28 mouse cellular contexts compared by ENCODE assay signal in genomic region chr10:19587281-19587680, GRCm38 (mm10). TPM values are rescaled to one million over a fixed set of nuclear protein-coding genes. Genes with fewer than 3 reads are reported as not detected.
DNase-seq lines count a peak whose midpoint lies in the region; ATAC-seq and TF ChIP-seq lines count a peak whose summit lies in the region.
"Had no signal": no experiment of that assay in that cellular context is flagged by ENCODE, and none has a peak within 500 bp of the region (broad histone marks: within the 10 kb centered on the region; RNA-seq: fewer than 3 reads in every experiment).

No protein-coding gene starts in this region.

- no peaks in the 10 kb centered on the region for H3K36me3 ChIP-seq in thymus, adult 2 months (ENCODE audit: control insufficient read depth, insufficient read depth, low read length)
- no peaks in the 10 kb centered on the region for H3K36me3 ChIP-seq in CH12.LX (replicated peaks in 1 of 2; ENCODE audit: control insufficient read depth in 1 of 2, insufficient read depth in 1 of 2, low read length in 1 of 2)
- H3K36me3 ChIP-seq: embryonic facial prominence, embryonic 15.5 days; forebrain, embryonic 10.5 days; heart, embryonic 12.5 days; hindbrain, embryonic 15.5 days had no signal

- no peaks in the 10 kb centered on the region for H3K27me3 ChIP-seq in thymus, adult 2 months (ENCODE audit: control insufficient read depth, insufficient read depth, low read length)
- no peaks in the 10 kb centered on the region for H3K27me3 ChIP-seq in CH12.LX (replicated peaks)
- H3K27me3 ChIP-seq: embryonic facial prominence, embryonic 15.5 days; heart, embryonic 12.5 days; hindbrain, embryonic 15.5 days had no signal

- peaks cover under 1% of the 10 kb centered on the region; the same call in 1 of the 2 replicates for H3K79me2 ChIP-seq in CH12.LX (replicated peaks; ENCODE audit: control insufficient read depth, extremely low read depth, insufficient read depth, poor library complexity, severe bottlenecking)

- TF ChIP-seq RAD21 in CH12.LX (IDR thresholded peaks at IDR 0.05; ENCODE audit: low read depth, low read length), result no peak

- ATAC-seq in inflammation-experienced regulatory T-cells, adult 6 months, result no peak
- ATAC-seq: forebrain, embryonic 14.5 days had no signal

- in situ Hi-C loops in CH12.LX (cut with MboI; ENCODE audit: low pct_ligation_motif_present, low pct_unique_long_range_greater_than_20kb, low sequenced_read_pairs), result no loop called here

- no peak for TF ChIP-seq CTCF in thymus, adult 2 months (IDR thresholded peaks at IDR 0.05; ENCODE audit: borderline replicate concordance, control insufficient read depth, extremely low read depth, insufficient read depth, low read length, poor library complexity)
- TF ChIP-seq CTCF in CH12.LX (conservative IDR thresholded peaks at IDR 0.05 in 1 of 2, IDR thresholded peaks at IDR 0.05 in 1 of 2; ENCODE audit: low read depth in 2 of 2, low read length in 2 of 2), result no peak

- no peak for TF ChIP-seq POLR2A in thymus, adult 2 months (IDR thresholded peaks at IDR 0.05; ENCODE audit: control insufficient read depth, extremely low read depth, insufficient read depth, low read length, poor library complexity)
- TF ChIP-seq POLR2A in CH12.LX (IDR thresholded peaks at IDR 0.05; ENCODE audit: low read depth, low read length), result no peak

- no peak for DNase-seq in thymus, adult 2 months
- no peak for DNase-seq in thymus, adult 18-20 months
- DNase-seq in CH12.LX (ENCODE audit: extremely low read depth), result peak; percentile 17
- DNase-seq in induced T-regulatory cell, adult 2 months (ENCODE audit: low read depth), result peak; percentile 38
- DNase-seq in urinary bladder, postnatal 4 days (ENCODE audit: low spot score in 2 of 2), result no peak
- DNase-seq: adrenal gland, adult 2 months; adrenal gland, postnatal 25 days; B cell, adult 2 months; cerebellum, adult 11 months; cerebellum, adult 8-10 months; cerebellum, postnatal 14 days; embryo, embryonic 11 days; heart, postnatal 36 days had no signal

- no peak for TF ChIP-seq EP300 in CH12.LX (IDR thresholded peaks at IDR 0.05; ENCODE audit: low read length)

- no peak overlapping the region for H3K9ac ChIP-seq in CH12.LX (ENCODE audit: insufficient read depth, low read depth)
- H3K9ac ChIP-seq: embryonic facial prominence, embryonic 15.5 days; heart, embryonic 12.5 days; hindbrain, embryonic 15.5 days had no signal

- dilution Hi-C loops in CH12.LX (cut with MboI; ENCODE audit: extremely low pct_ligation_motif_present, extremely low pct_unique_long_range_greater_than_20kb, low sequenced_read_pairs), result no loop called here

- peaks cover 33% of the 10 kb centered on the region for H3K4me1 ChIP-seq in thymus, adult 2 months (replicated peaks; ENCODE audit: control insufficient read depth, insufficient read depth, low read length)
- H3K4me1 ChIP-seq in CH12.LX (ENCODE audit: control insufficient read depth in 1 of 2, insufficient read depth in 2 of 2), result peaks cover 12 to 49% of the 10 kb centered on the region in 2 experiments
- H3K4me1 ChIP-seq: hindbrain, embryonic 15.5 days had no signal

- WGBS in thymus, adult 2 months, result 3% methylated on average over 3 of the region's 3 CpGs

- H3K4me2 ChIP-seq in CH12.LX (ENCODE audit: insufficient read depth, low read depth, poor library complexity, severe bottlenecking), result no peak overlapping the region
- H3K4me2 ChIP-seq: embryonic facial prominence, embryonic 15.5 days; heart, embryonic 12.5 days; hindbrain, embryonic 15.5 days had no signal

- no peaks in the 10 kb centered on the region for H3K9me3 ChIP-seq in CH12.LX (replicated peaks; ENCODE audit: low read length)
- H3K9me3 ChIP-seq: embryonic facial prominence, embryonic 15.5 days; forebrain, embryonic 10.5 days; heart, embryonic 12.5 days; hindbrain, embryonic 15.5 days had no signal

- no peak overlapping the region for H3K4me3 ChIP-seq in thymus, adult 2 months (ENCODE audit: control insufficient read depth, insufficient read depth, low read length)
- no peak overlapping the region for H3K4me3 ChIP-seq in CH12.LX (replicated peaks in 1 of 3; ENCODE audit: low read depth in 2 of 3, low read length in 2 of 3, poor library complexity in 1 of 3)
- H3K4me3 ChIP-seq: embryonic facial prominence, embryonic 15.5 days; erythroblast, embryonic 14.5 days; forebrain, embryonic 10.5 days; heart, embryonic 12.5 days; hindbrain, embryonic 15.5 days had no signal

- H3K27ac ChIP-seq in thymus, adult 2 months (ENCODE audit: control insufficient read depth, insufficient read depth, low read length), result peak overlapping the region; percentile 98
- no peak overlapping the region for H3K27ac ChIP-seq in CH12.LX (ENCODE audit: insufficient read depth, low read depth)
- H3K27ac ChIP-seq: embryonic facial prominence, embryonic 15.5 days; forebrain, embryonic 10.5 days; hindbrain, embryonic 15.5 days had no signal

TF ChIP-seq in CH12.LX, 34 proteins besides CTCF, POLR2A, EP300 and RAD21:
- no peak for TF ChIP-seq TCF12 (IDR thresholded peaks at IDR 0.05; ENCODE audit: low read depth, low read length)
- no peak for TF ChIP-seq ETS1 (conservative IDR thresholded peaks at IDR 0.05; ENCODE audit: low read depth, low read length)
- TF ChIP-seq MAZ (IDR thresholded peaks at IDR 0.05; ENCODE audit: low read depth, low read length), result no peak
- TF ChIP-seq RCOR1 (conservative IDR thresholded peaks at IDR 0.05; ENCODE audit: low read depth, low read length), result no peak
- no peak for TF ChIP-seq SMC3 (IDR thresholded peaks at IDR 0.05; ENCODE audit: low read depth, low read length)
- TF ChIP-seq MYC (IDR thresholded peaks at IDR 0.05; ENCODE audit: low read depth, low read length), result no peak
- no peak for TF ChIP-seq JUND (conservative IDR thresholded peaks at IDR 0.05; ENCODE audit: low read depth, low read length)
- no peak for TF ChIP-seq USF1 (IDR thresholded peaks at IDR 0.05; ENCODE audit: low read depth, low read length)
- no peak for TF ChIP-seq TBP (conservative IDR thresholded peaks at IDR 0.05; ENCODE audit: low read depth, low read length)
- TF ChIP-seq NELFE (IDR thresholded peaks at IDR 0.05; ENCODE audit: low read depth, low read length), result no peak
- no peak for TF ChIP-seq CHD2 (IDR thresholded peaks at IDR 0.05; ENCODE audit: low read length)
- no peak for TF ChIP-seq IRF4 (IDR thresholded peaks at IDR 0.05; ENCODE audit: low read depth, low read length)
- no peak for TF ChIP-seq MAX (IDR thresholded peaks at IDR 0.05; ENCODE audit: low read length)
- no peak for TF ChIP-seq E2F4 (IDR thresholded peaks at IDR 0.05; ENCODE audit: insufficient replicate concordance, low read depth, low read length)
- TF ChIP-seq MEF2A (IDR thresholded peaks at IDR 0.05; ENCODE audit: borderline replicate concordance, low read depth, low read length), result no peak
- TF ChIP-seq USF2 (conservative IDR thresholded peaks at IDR 0.05; ENCODE audit: low read depth, low read length), result no peak
- no peak for TF ChIP-seq JUN (IDR thresholded peaks at IDR 0.05; ENCODE audit: insufficient read depth, low read depth, low read length)
- TF ChIP-seq UBTF (IDR thresholded peaks at IDR 0.05; ENCODE audit: low read depth, low read length), result no peak
- no peak for TF ChIP-seq MAFK (IDR thresholded peaks at IDR 0.05; ENCODE audit: insufficient replicate concordance, low read length)

RNA-seq across cellular contexts. Expression of gene Ifngr1, which starts 4.5 kb away (rescaled TPM):
- polyA plus RNA-seq in thymus, adult 2 months (2012; rRNA removed), result 151 and 205 TPM in 2 replicates
- 17.3 and 17.6 TPM in 2 replicates for total RNA-seq in CH12.LX (2012; rRNA removed)
- 36.0 and 36.7 TPM in 2 replicates for total RNA-seq in CH12.LX (2014; rRNA removed)
- 26.7 and 28.1 TPM in 2 replicates for polyA plus RNA-seq in CH12.LX (2012; ENCODE audit: insufficient read length, low read depth)
- polyA plus RNA-seq in inflammation-experienced regulatory T-cells, adult 6 months (2017; shearing (Covaris generic)), result 100 to 1,000 TPM; 221 to 397 (median 300) TPM

RNA-seq across cellular contexts. Expression of gene Il22ra2, which starts 34.5 kb away (rescaled TPM):
- 0.11 TPM in 1 of 2 replicates, not detected in the other for polyA plus RNA-seq in thymus, adult 2 months (2012; rRNA removed)
- total RNA-seq in CH12.LX (2012; rRNA removed) (0.08 and 0.13 TPM in 2 replicates), CH12.LX (2014; rRNA removed) (not detected in 2 replicates)
- not detected in 2 replicates for polyA plus RNA-seq in CH12.LX (2012; ENCODE audit: insufficient read length, low read depth)
- under 1 TPM in 1 of 3 experiments, not detected in 2; 0.38 TPM for polyA plus RNA-seq in inflammation-experienced regulatory T-cells, adult 6 months (2017; shearing (Covaris generic))
- total RNA-seq: adrenal gland, adult 2 months; adrenal gland, postnatal 25 days; ES-E14; gastrocnemius, adult 8-10 months; heart, adult 8-10 months; heart, postnatal 36 days had no signal
- polyA plus RNA-seq: adrenal gland, adult 2 months; brain, embryonic 14.5 days; embryonic facial prominence, embryonic 11.5 days; erythroblast, embryonic 14.5 days; forebrain, embryonic 10.5 days; forebrain, embryonic 14.5 days; heart, embryonic 12.5 days; heart, embryonic 16.5 days; hindbrain, embryonic 11.5 days; hindbrain, embryonic 15.5 days; intestine, embryonic 14.5 days had no signal

Comparison
In these comparisons a context has a peak if more than half of its experiments do, and no peak if none do; other contexts are left out.
1. DNase-seq: peak in CH12.LX (single experiment) and induced T-regulatory cell, adult 2 months (single experiment); none in thymus, adult 2 months (single experiment), thymus, adult 18-20 months (0 of 2) and urinary bladder, postnatal 4 days (0 of 2).